Mouse (Mus musculus) left cerebral cortex, postnatal 4 days (tissue): ENCODE measurements at regions not wholly inside any gene's neighbourhood (a gene's known extent, or its start where the extent isn't known, plus 50 kb on each side); places are given as distances from the start of the nearest gene placed in this dataset.

Experiments
- DNase-seq: peaks from one replicate; pipeline ENCODE4 v3.0.0-alpha.2; 2022
- intact Hi-C: fragments of 180-260 bp; cut with DNase I; formaldehyde crosslinking; loops from one replicate; pipeline ENCODE4 v1.15.1; 2025

DNA sequence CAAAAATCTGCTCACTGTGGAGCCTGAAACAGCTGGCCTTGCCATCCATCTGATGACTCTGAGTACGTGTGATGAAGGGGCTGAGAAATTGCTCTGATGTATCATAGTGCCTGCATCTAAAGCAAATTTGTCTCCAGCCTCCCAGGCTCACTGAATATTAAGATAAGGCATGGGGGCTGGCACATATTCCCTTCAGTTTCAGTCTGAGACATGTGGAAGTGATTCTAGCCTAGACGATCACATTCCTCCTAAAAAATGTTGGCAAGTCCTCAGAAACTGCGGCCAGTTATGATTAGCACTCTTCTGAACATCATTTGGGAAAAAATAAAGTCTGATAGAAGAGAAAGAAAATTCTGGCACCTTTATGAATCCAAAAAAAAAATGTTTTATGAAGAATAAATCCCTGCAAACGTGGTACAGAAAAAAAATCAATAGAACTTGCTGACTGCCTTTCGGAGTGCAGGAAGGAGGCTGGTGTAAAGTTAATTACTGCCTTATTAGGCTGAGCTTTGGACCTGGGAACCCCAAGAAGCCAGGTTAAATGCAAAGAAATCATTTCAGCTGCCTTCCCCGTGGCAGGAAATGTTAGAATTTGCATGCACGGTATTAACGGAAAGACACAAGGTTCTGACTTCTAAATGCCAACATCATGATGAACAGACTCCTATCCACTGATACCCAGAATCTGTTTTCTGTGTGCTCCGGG lies 762.2 kb downstream of the Adgrl2 start:
- DNase-seq, result no peak
- intact Hi-C loops, result no loop called here

DNA sequence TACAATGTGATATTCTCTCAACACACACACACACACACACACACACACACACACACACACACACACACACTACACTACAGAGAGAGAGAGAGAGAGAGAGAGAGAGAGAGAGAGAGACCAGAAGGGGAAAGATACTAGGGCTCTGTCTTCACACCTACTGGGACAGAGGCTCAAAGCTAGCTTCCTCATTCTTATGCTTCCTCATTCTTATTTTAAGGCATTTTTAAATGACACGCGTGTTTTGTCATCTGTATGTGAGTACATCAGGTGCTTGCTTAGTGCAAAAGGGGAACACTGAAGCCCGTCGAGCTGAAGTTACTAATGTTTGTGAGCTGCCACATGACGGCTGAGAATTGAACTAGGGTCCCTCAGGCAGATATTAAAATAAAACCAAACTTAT lies 769.5 kb downstream of the Adgrl2 start:
- intact Hi-C loops, result no loop called here
- DNase-seq, result no peak

DNA sequence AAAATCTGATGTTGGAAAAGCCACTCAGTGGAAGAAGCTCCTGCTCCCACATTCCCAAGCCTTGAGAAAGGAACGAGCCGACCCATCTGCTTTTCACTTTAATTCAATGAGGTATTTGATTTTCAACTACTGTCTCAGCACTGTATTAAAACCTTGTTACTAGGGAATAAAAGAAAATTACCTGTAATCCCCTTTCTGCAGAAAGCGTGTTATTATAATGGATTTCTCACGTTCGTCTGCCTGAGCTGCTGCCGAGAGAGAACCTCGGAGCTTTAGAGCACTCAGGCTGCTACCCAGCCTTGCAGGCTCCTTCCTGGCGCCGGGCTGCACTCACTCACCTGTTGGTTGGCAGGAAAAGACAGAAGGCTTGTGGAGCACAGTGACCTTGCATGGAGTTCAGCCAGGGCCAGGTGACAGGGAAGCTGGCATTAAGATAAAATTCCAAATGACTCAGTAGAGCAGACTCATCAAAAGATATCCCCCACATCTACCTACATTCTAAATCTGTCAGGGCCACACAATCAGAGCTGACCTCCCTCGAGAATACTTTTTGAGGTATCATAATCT lies 770.2 kb downstream of the Adgrl2 start:
- peak; percentile 4 for DNase-seq

DNA sequence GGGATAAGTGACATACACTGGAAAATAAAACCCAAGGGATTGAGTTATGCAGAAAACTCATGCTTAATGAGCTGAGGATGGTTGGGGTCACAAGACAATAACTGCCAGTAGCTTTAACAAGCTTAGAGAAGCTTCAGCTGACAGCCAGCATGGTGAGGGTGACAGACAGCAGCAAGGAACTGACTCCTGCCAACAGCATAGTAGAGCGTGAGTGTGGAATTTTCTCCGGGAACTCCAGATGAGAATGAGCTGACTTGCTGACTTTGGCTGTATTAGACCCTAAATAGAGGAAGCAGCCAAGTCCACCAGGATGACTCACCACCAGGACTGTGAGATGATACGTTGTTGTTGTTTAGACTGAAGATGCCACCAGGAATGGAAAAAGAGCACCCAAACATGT lies 788.2 kb downstream of the Adgrl2 start:
- intact Hi-C loops, result no loop called here

More for the DNA sequence above, 770.2 kb downstream of the Adgrl2 start:
- intact Hi-C loops, result no loop called here

DNA sequence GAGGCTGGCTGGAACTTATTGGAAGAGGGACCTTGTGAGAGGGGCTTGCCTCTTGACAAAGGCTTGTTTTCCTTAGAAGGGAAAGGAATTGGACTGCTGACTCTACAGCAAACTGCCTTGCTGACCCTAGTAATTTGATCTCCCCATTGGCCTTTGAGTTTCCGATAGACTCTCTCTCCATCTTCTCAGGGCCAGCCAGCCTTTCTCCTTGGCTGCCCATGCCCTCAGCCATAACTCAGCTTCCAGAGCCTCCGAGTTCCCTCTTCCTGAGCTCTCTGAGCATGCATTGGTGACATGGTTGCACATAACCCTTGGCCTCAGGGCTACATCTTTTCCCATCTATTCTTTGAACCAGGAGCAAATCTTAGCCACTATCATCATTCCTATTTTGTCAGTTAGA lies 803.7 kb downstream of the Adgrl2 start:
- intact Hi-C loops, result no loop called here
- no peak for DNase-seq

More for the DNA sequence above, 788.2 kb downstream of the Adgrl2 start:
- DNase-seq, result no peak

DNA sequence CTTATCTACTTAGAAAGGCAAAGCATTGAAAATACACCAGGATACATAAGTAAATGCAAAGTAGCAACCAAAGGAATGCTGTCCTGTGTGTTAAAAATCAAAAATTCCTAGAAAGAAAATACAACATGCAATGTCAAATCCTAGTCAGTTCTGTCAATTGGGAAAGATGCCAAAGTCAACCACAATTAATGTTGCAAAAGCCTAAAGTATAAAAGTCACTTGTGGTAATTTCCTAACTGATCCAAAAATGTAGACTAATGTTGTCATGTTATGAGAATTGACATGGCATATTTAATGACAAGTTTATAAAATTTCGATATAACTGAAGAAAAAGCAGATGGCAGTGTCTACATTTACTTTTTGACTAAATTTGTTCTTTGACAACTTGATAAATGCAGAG lies 822.8 kb downstream of the Adgrl2 start:
- DNase-seq, result no peak
- intact Hi-C loops, result no loop called here

DNA sequence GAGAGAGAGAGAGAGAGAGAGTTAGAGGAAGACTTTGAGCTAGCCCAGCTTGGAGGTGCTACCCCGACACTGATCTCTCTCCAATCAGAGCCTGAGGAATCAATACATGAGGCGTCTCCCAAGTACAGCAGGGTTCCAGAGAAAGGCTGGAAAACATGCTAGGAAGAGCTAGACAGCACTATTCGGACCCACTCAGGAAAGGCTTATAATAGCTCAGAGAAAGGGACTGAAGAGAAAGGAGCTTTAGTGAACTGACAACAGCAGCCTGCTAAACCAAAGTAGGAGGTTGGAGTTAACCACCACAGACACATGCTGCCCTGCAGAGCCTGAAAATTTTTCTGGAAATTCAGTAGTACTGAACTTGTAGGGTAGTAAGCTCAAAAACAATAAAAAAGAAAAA lies 831.3 kb downstream of the Adgrl2 start:
- intact Hi-C loops, result no loop called here
- DNase-seq, result no peak

DNA sequence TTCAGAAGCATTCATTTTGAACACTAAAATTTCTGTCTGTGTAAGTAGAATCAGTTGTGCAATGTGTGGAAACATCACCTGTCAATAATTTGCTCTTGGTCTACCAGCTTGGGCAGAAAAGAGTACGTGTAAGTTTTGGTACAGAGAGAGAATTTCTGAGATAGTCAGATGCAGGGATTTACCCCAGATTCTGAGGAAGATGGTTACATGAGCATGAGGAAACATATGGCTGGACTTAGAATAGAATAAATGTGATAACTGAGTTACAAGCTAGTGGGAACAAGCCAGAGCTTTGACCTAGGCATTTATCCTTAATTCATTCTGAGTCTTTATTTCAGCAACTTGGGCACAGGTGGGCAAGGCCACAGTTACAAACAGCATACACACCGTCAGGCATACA lies 831.8 kb downstream of the Adgrl2 start:
- intact Hi-C loops, result no loop called here
- no peak for DNase-seq

DNA sequence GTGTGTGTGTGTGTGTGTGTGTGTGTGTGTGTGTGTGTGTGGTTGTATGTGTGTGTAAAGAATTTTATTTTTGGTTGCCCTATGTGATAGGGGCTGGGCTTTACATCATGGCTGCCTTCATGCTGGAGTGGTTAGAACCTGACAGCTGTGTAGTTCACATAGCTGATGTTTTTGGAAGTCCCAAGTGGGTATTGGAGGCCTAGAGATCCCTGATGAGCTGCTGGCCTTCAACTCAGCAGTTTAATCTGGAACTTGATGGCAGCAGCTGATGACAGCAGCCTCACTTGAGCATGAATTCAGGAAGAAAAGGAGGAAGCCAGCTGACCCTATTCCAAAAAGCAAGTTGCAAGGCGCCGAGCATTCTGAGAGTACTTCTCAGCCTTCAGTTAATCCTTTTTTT lies 846.6 kb downstream of the Adgrl2 start:
- no peak for DNase-seq
- intact Hi-C loops, result no loop called here

DNA sequence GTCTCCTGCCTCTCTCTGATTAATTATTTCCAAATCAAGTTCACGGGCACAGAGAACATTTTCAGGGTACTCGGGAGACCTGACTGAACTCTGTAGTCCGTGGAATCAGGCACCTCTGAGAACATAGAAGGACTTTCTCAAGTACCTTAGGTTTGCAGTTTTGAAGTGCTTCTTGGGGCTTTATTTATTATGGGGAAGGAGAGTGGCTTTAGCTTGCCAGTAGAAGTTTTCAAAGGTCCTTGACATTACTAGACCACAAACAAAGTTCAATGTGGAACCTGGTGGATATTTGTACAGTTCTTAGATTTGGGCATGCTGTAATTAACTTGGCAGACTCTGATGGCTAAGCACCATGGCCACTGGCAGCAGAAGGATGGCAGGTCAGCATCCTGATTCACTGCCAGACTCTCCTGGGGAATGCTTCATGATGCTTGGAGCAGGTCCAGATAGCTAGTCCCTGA lies 853.5 kb downstream of the Adgrl2 start:
- DNase-seq, result peak; percentile 63
- intact Hi-C loops, result no loop called here

DNA sequence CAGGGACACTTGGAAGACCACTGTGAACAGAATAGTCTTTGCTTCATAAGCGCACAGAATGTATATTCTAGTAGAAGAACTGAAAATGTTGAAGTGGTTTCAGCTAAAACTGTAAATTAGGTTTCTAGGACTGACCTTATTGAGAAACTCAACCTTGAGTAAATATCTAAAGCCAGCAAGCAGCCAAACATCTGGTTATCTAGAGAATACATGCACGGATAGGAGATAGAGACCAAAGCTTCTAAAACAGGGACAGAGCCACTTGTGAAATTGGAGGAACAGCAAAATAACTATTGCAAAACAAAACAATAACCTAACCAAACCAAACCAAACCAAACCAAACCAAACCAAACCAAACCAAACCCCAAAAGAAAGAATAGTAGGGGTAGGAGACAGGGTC lies 855.7 kb downstream of the Adgrl2 start:
- no peak for DNase-seq
- intact Hi-C loops, result no loop called here

DNA sequence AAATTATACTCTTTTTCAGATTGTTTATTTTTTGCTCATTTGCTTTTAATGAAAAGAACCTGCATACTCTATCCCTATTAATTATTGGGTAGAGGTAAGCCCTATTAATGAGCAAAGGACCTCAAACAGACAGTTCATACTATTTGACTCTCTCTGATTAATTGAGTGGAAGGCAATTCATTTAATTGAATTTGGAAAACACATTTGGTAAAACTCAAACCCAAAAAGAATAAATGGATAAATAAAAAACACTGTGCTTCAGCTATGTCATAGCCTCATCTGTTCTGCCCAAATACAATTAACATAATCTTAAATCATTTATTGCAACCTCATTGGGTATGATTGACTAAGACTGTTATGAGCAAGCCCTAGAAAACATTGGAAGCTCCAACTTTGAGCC lies 874.8 kb downstream of the Adgrl2 start:
- intact Hi-C loops, result no loop called here
- DNase-seq, result no peak

DNA sequence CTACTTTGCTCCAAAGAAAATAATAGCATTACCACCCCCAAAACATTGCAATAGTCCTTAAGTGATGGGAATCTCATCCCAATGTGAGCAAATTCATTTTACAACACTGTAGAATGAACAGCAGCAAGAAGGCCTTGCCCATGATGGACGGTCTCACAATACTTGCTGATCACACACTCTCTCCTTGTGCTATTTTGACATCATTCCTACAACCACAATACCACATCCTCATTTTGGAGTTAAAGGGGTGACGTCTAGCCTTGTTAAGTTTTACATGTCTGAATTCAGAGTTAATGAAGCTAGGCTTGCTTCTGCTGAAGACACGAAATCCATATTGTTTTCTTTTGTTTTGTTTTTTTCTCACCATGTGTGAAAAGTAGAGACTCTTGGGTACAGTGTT lies 878.2 kb downstream of the Adgrl2 start:
- intact Hi-C loops, result no loop called here

DNA sequence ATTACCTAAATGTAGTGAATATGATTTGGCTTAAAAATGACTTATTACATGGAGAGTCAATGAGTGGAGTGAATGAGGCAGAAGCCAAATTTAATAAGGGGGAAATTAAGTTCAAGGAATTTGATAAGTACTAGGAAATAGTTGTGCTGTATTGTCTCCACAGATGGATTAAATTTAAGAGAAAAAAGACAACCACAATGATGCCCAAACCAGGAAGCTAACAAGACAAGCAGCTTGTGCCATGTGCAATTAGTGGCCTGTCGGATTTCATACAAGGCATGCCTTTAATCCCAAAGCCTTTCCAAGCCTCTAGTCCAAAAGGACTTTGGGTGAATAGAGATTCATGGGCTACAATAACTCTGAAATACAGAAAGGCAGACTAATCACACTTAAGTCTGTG lies 883.3 kb downstream of the Adgrl2 start:
- no peak for DNase-seq
- intact Hi-C loops, result no loop called here

More for the DNA sequence above, 878.2 kb downstream of the Adgrl2 start:
- no peak for DNase-seq

DNA sequence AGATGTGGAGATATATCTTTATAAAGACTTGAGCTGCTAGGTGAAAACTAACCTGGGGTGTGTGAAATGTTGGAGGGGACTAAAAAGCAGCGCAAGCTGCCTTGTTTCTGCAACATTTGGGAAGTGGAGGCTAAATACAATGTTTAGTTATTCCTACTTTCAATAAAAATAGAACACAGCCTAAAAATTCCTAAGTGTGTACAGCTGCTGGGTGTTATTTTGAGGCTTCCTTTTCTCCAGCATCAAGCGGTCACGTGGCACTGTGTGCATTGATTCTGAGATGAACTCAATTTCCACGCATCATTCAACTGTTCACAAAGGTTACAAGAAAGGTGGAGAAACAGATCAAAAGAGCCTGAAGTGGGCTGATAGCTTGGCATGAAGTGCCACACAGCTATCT lies 896.4 kb downstream of the Adgrl2 start:
- no peak for DNase-seq
- intact Hi-C loops, result no loop called here

DNA sequence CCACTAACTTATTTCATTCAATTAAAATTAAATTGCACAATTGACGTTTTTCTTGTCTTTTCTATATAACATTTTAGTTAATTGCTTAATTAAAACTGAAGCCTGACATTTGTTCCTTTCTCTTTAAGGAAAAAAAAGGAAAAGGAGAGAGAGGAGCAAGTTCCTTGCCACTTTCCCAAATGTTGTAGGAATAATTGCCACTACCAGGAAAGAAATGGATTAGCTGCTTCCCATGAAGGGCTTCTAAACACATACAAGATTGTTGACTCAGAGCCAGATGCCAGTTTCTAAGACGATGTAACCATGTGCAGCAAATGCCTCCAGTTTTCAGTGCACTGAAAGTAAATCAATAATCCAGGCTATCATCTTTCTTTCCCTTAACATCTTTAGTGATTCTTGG lies 914.5 kb downstream of the Adgrl2 start:
- no peak for DNase-seq
- intact Hi-C loops, result no loop called here

DNA sequence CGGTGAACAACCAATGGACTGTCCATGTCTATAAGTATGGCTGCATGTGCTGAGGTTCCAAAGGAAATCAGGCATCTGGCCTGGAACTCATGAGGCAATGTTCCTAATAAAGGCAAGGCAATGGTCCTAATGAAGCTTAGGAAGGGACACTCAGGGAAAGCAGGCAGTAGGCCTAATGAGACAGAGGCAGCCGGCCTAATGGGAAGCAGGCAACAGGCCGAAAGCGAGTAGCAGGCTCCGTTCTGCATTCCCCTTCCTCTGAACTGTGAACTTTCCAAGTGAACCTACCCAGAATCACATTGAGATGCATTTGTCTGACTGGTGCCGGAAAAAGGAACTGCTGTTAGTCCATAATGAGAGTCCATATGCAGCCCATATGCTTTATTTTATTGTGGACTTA lies 923.7 kb downstream of the Adgrl2 start:
- intact Hi-C loops, result no loop called here
- no peak for DNase-seq

DNA sequence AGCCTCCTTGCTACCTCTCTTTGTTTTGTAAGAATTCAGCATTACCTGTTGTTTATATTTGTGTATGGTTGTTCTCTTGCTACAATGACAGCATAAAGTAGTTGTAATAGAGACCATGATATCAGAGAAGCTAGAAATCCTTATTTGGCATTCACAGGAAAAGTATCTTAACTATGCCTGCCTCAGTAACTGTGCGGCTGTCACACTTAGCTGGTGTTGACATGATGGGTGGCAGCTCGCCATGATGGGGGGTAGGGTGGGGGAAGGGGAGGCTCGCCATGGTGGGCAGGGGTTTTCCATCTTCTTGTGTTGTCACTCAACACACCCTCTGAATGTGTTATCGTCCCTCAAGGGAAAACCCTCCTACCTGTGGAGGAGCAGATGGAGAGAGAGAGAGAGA lies 934.3 kb downstream of the Adgrl2 start:
- intact Hi-C loops, result no loop called here
- DNase-seq, result no peak

DNA sequence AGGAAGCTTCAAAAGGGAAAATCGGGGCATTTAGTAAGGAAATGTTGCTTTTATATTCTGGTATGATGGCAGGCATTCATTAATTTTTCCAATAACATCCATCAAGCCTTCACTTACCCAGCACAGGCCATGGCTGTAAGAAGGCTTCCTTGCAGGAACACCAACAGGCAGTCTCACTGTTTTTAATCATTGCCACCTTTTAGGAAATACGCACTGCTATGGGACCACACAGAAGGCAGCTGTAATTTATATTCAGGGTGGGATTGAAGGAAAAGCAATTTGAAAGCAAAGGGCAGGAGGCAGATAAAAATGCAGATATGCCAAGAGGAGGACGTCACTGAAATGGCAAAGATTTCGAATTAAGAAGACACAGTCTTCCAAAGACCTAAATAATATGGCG lies 937.8 kb downstream of the Adgrl2 start:
- DNase-seq, result no peak
- intact Hi-C loops, result no loop called here

DNA sequence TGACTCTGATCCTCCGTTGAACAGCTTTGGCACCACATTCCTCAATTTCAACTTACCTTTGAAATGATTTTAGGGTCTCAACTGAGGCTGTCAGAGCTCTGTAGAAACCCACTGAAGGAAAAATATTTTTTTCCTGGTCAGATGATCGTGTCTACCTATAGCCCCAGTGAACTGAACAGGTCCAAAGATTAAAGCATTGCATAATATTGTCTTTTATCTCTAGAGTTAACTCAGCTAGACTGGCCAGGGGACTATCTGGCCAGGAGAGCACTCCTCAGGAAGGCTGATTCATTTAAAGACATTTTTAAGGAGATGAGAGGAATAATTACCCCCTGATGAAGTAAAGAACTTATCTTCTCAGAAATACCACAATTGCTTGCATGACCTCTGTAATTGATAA lies 942.1 kb downstream of the Adgrl2 start:
- intact Hi-C loops, result no loop called here
- DNase-seq, result no peak

DNA sequence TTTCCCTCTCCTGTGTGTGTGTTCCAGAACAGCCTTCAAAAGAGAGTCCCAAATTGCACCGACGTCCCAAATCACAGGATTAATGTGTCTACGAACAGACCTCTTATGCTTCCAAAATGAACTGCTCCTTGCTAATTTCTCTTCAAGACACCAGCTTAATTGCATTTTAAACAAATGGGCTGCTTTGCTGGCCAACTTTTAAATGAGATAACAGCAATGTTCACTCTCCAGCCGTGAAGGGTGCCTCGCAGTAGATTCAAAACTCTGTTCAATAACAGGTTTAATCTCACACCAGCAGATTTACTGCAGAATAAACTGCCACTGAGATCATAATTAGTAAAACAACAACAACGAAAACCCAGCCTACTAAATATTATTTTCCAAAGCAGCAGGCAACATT lies 957.8 kb downstream of the Adgrl2 start:
- intact Hi-C loops, result no loop called here
- no peak for DNase-seq

DNA sequence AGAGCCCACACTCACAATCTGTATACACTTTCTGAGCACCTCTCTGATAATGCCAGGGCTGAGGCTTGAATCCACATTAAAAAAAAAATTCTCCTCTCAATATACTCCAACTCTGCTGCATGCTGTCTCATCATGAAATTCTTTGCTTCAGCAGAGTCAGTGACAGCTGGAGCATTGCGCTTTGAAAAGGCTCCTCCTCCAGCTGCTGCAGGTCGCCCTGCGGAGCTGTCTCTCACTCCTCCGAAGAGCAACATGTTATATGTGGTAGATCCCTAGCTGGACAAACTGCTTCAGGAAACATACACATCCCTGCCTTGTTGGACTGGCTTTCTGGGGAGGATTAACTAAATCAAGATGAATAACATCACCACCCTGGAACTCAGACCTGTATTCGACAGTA lies 984.5 kb downstream of the Adgrl2 start:
- DNase-seq, result no peak
- intact Hi-C loops, result no loop called here

DNA sequence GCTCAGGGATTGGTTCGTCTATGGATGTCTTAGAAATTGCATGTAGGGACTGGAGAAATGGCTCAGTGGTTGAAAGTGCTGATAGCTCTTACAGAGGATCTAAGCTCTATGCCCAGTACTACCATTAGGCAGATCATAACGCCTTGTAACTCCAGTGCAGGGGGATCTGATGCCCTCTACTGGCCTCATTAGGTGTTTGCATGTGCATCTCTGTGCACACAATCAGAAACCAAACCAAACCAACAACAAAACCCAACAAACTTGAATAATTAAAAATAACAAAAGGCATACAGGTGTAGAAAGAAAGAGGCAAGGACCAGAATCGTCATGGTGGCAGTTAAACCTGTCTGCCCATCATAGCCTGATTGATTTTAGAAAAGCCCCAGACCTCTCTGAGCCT lies 986.3 kb downstream of the Adgrl2 start:
- intact Hi-C loops, result no loop called here
- no peak for DNase-seq
